Mouse (Mus musculus): ENCODE results near the gene Pdxp. TPM values are rescaled to one million over a fixed set of nuclear protein-coding genes. Genes with fewer than 3 reads are reported as not detected.
A peak's percentile ranks its signal among the peaks of the same experiment; 100 is the strongest.
"Not testable (repeated sequence)": the region's sequence is repeated elsewhere in the genome, so short reads cannot be mapped to it uniquely, and the experiment has no call there.

The Pdxp gene
- polyA plus RNA-seq, 1 experiment from 2014 or later, result 101 TPM

GRCm38 (mm10) chr15:78878792-78879516 lies 34.8 kb upstream of the Pdxp start:
- not testable (repeated sequence) for H3K9ac ChIP-seq (replicated peaks)
- 79% methylated on average over 7 of the region's 7 CpGs for WGBS

DNA sequence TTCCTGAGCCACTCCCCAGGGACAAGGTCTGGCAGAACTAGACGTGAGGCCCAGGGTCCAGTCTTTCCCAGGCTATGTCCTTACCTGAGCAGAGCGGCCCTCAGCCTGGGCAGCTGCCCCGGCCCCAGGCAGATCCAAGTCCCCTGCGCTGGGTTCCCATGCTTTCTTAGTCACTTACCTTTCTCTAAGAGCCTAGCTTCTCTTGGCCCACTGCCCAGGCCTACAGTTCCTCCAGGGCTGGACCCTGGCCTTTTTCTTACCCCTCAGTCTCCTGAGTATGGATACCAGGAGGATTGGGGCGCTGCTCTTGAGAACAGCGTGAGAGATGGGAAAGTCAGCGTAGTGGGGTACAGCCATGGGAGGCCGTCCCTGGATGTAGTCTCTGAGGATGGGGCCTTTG lies 33.3 kb upstream of the Pdxp start:
- Histone ChIP-seq H3K27me3 (no peaks in the 10 kb centered on the region), H3K4me1 (peaks cover 27% of the 10 kb centered on the region), H3K4me2 (replicated peaks) (no peak overlapping the region), H3K9ac (replicated peaks) (no peak overlapping the region), H3K27ac (replicated peaks) (no peak overlapping the region), H3K36me3 (peaks cover 39% of the 10 kb centered on the region), H3K9me3 (no peaks in the 10 kb centered on the region), H3K4me3 (no peak overlapping the region)
- 91% methylated on average over 8 of the region's 8 CpGs for WGBS
- no peak for ATAC-seq (replicated peaks)

More at GRCm38 (mm10) chr15:78878792-78879516, 34.8 kb upstream of the Pdxp start:
- not testable (repeated sequence) for H3K4me2 ChIP-seq (replicated peaks); H3K27me3 ChIP-seq; H3K27ac ChIP-seq (replicated peaks); H3K4me3 ChIP-seq; ATAC-seq (replicated peaks); H3K9me3 ChIP-seq
- H3K36me3 ChIP-seq, result peaks cover 26% of the 10 kb centered on the region
- H3K4me1 ChIP-seq, result peaks cover 29% of the 10 kb centered on the region

DNA sequence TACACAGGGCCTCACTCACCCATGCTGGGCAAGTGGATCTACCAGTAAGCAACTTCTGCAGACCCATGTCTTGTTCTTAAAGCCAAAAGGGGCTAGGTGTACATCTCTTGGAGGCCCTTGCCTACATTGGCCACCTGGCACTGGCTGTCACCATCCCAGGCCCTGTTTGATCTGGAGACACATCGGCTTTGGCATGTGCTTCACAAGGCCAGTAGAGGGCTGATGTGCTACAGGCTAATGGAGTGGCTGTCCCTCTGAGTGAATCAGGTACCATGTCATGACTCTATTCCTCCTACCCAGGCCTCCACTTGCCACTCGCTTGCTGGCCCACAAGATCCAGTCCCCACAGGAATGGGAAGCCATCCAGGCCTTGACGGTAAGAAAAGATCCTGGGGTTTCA lies 31.9 kb upstream of the Pdxp start:
- no peak overlapping the region for H3K4me2 ChIP-seq (replicated peaks)
- 90% methylated on average over 3 of the region's 3 CpGs for WGBS
- H3K4me1 ChIP-seq, result peaks cover 14% of the 10 kb centered on the region
- no peaks in the 10 kb centered on the region for H3K9me3 ChIP-seq
- no peaks in the 10 kb centered on the region for H3K27me3 ChIP-seq
- H3K4me3 ChIP-seq, result no peak overlapping the region
- no peak overlapping the region for H3K9ac ChIP-seq (replicated peaks)
- ATAC-seq (replicated peaks), result no peak
- H3K36me3 ChIP-seq, result peaks cover 52% of the 10 kb centered on the region
- no peak overlapping the region for H3K27ac ChIP-seq (replicated peaks)

GRCm38 (mm10) chr15:78889401-78889853 lies 24.3 kb upstream of the Pdxp start:
- no peak overlapping the region for H3K4me3 ChIP-seq
- peaks cover 63% of the 10 kb centered on the region for H3K36me3 ChIP-seq
- no peaks in the 10 kb centered on the region for H3K4me1 ChIP-seq
- H3K9ac ChIP-seq (replicated peaks), result no peak overlapping the region
- H3K27me3 ChIP-seq, result no peaks in the 10 kb centered on the region
- no peak for ATAC-seq (replicated peaks)
- no peak overlapping the region for H3K27ac ChIP-seq (replicated peaks)
- no peaks in the 10 kb centered on the region for H3K9me3 ChIP-seq
- H3K4me2 ChIP-seq (replicated peaks), result no peak overlapping the region
- 23% methylated on average over 13 of the region's 13 CpGs for WGBS

- Histone ChIP-seq H3K36me3 (peaks cover 39% of the 10 kb centered on the region), H3K4me1 (no peaks in the 10 kb centered on the region), H3K27ac (replicated peaks) (no peak overlapping the region), H3K4me2 (replicated peaks) (no peak overlapping the region), H3K9me3 (no peaks in the 10 kb centered on the region), H3K9ac (replicated peaks) (no peak overlapping the region), H3K4me3 (no peak overlapping the region), H3K27me3 (no peaks in the 10 kb centered on the region)
- WGBS, result 64% methylated on average over 7 of the region's 7 CpGs
- no peak for ATAC-seq (replicated peaks)
Observed at GRCm38 (mm10) chr15:78892440-78892839, 21.3 kb upstream of the Pdxp start.

- H3K4me1 ChIP-seq, result peaks cover 5% of the 10 kb centered on the region; the same call in 1 of the 2 replicates
- H3K36me3 ChIP-seq, result peaks cover 29% of the 10 kb centered on the region
- no peak overlapping the region for H3K4me3 ChIP-seq
- H3K9ac ChIP-seq (replicated peaks), result no peak overlapping the region
- H3K9me3 ChIP-seq, result no peaks in the 10 kb centered on the region
- 75% methylated on average over 13 of the region's 13 CpGs for WGBS
- no peak for ATAC-seq (replicated peaks)
- H3K27ac ChIP-seq (replicated peaks), result no peak overlapping the region
- no peak overlapping the region for H3K4me2 ChIP-seq (replicated peaks)
- no peaks in the 10 kb centered on the region; the same call in 1 of the 2 replicates for H3K27me3 ChIP-seq
Observed at GRCm38 (mm10) chr15:78894726-78895125, 19.0 kb upstream of the Pdxp start.

DNA sequence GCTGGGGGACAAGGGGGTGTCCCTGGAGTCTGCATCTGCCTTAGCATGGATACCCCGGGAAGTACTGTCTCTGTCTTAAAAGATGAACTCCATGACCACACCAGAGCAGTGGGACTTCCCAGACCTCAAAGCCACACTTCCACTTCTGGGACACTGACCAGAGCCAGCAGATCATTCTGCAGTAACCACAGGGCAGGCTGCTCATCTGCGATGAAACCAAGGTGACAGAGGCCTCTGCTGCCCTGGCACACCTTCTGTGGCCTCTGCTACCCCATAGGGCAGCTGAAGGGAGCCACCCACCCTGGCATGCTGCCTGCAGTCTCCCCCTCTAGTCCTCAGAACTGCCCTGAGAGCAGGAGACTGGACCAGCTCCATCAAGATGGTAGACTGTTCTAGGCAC lies 18.0 kb upstream of the Pdxp start:
- WGBS, result 92% methylated on average over 2 of the region's 2 CpGs

DNA sequence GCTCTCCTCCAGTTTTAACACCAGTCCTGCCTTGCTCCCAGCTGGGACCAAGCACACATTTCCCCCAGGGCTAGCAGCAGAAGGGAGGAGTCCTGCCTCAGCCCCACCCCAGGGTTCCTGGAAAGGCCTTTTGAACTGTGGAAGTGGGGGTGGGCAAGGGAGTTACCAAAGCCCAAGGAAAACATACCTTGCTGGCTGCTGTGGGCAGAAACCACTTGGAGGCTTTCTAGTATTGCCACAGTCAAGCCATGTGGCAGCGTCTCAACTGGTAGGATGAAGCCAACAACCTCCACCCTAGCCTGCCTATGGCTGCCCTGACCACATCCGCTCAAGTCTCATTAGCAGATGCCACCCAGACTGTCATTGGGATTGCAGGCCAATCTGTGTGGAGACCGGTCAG lies 17.6 kb upstream of the Pdxp start:
- H3K36me3 ChIP-seq, result peaks cover 20% of the 10 kb centered on the region
- H3K9ac ChIP-seq (replicated peaks), result no peak overlapping the region
- H3K9me3 ChIP-seq, result no peaks in the 10 kb centered on the region
- H3K4me2 ChIP-seq (replicated peaks), result no peak overlapping the region
- H3K27ac ChIP-seq (replicated peaks), result no peak overlapping the region
- H3K27me3 ChIP-seq, result no peaks in the 10 kb centered on the region; the same call in 1 of the 2 replicates
- peaks cover 15% of the 10 kb centered on the region for H3K4me1 ChIP-seq
- WGBS, result 85% methylated on average over 3 of the region's 3 CpGs
- ATAC-seq (replicated peaks), result no peak
- no peak overlapping the region for H3K4me3 ChIP-seq

More for the DNA sequence above, 18.0 kb upstream of the Pdxp start:
- Histone ChIP-seq H3K27me3 (no peaks in the 10 kb centered on the region; the same call in 1 of the 2 replicates), H3K27ac (replicated peaks) (no peak overlapping the region), H3K4me1 (peaks cover 15% of the 10 kb centered on the region), H3K36me3 (peaks cover 24% of the 10 kb centered on the region), H3K4me3 (no peak overlapping the region), H3K9ac (replicated peaks) (no peak overlapping the region), H3K4me2 (replicated peaks) (no peak overlapping the region), H3K9me3 (no peaks in the 10 kb centered on the region)
- ATAC-seq (replicated peaks), result no peak

- 88% methylated on average over 4 of the region's 4 CpGs for WGBS
- no peak for ATAC-seq (replicated peaks)
Observed at GRCm38 (mm10) chr15:78897488-78897887, 16.2 kb upstream of the Pdxp start.

GRCm38 (mm10) chr15:78898507-78899001 lies 15.2 kb upstream of the Pdxp start:
- 60% methylated on average over 6 of the region's 6 CpGs for WGBS

More at GRCm38 (mm10) chr15:78897488-78897887, 16.2 kb upstream of the Pdxp start:
- H3K9ac ChIP-seq (replicated peaks), result no peak overlapping the region
- H3K36me3 ChIP-seq, result peaks cover 11% of the 10 kb centered on the region
- H3K27ac ChIP-seq (replicated peaks), result no peak overlapping the region
- H3K4me2 ChIP-seq (replicated peaks), result no peak overlapping the region
- peaks cover 15% of the 10 kb centered on the region for H3K4me1 ChIP-seq
- H3K4me3 ChIP-seq, result no peak overlapping the region
- no peaks in the 10 kb centered on the region; the same call in 1 of the 2 replicates for H3K27me3 ChIP-seq
- no peaks in the 10 kb centered on the region for H3K9me3 ChIP-seq

DNA sequence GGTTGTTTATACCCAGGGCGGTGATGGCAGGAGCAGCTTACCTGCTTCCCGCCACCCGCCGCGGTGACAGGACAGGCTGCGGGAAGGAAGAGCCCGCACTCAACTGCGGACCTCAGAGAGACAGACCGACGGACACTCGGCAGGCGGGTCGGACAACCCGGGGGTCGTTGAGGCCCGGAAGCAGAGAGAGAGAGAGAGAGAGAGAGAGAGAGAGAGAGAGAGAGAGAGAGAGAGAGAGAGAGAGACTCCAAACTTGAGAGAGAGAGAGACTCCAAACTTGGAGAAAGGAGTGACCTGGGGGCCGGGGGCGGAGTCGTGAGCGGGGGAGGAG lies 14.3 kb upstream of the Pdxp start, which contains the start of gene Gm49510:
TSS of gene Gm49510 (plus strand) at position 259 of the 331 bp plus-strand sequence.
- H3K4me2 ChIP-seq (replicated peaks), result peak within 1 kb of the TSS; percentile 97
- no peaks in the 10 kb centered on the region; the same call in 1 of the 2 replicates for H3K27me3 ChIP-seq
- peak within 1 kb of the TSS; percentile 43 for H3K9ac ChIP-seq (replicated peaks)
- H3K36me3 ChIP-seq, result peaks cover 3% of the 10 kb centered on the region; the same call in 1 of the 2 replicates
- no peak for ATAC-seq (replicated peaks)
- no peaks in the 10 kb centered on the region for H3K9me3 ChIP-seq
- peaks cover 15% of the 10 kb centered on the region for H3K4me1 ChIP-seq
- H3K4me3 ChIP-seq, result peak within 1 kb of the TSS; percentile 54
- no peak within 1 kb of the TSS for H3K27ac ChIP-seq (replicated peaks)
- 4% methylated on average over 17 of the region's 20 CpGs for WGBS

More at GRCm38 (mm10) chr15:78898507-78899001, 15.2 kb upstream of the Pdxp start:
- no peak overlapping the region for H3K4me3 ChIP-seq
- H3K27ac ChIP-seq (replicated peaks), result no peak overlapping the region
- H3K9me3 ChIP-seq, result no peaks in the 10 kb centered on the region
- no peak overlapping the region for H3K4me2 ChIP-seq (replicated peaks)
- H3K4me1 ChIP-seq, result peaks cover 15% of the 10 kb centered on the region
- H3K36me3 ChIP-seq, result peaks cover 3% of the 10 kb centered on the region; the same call in 1 of the 2 replicates
- no peaks in the 10 kb centered on the region; the same call in 1 of the 2 replicates for H3K27me3 ChIP-seq
- no peak overlapping the region for H3K9ac ChIP-seq (replicated peaks)
- no peak for ATAC-seq (replicated peaks)

- Histone ChIP-seq H3K27ac (replicated peaks) (no peak within 1 kb of the TSS), H3K4me2 (replicated peaks) (peak within 1 kb of the TSS; percentile 97), H3K9ac (replicated peaks) (peak within 1 kb of the TSS; percentile 43), H3K4me1 (peaks cover 15% of the 10 kb centered on the region), H3K4me3 (peak within 1 kb of the TSS; percentile 54), H3K27me3 (no peaks in the 10 kb centered on the region; the same call in 1 of the 2 replicates), H3K9me3 (no peaks in the 10 kb centered on the region), H3K36me3 (peaks cover 2% of the 10 kb centered on the region; the same call in 1 of the 2 replicates)
- peak; percentile 53; the same call in 1 of the 2 replicates for ATAC-seq (replicated peaks)
- 1% methylated on average over 47 of the region's 47 CpGs for WGBS
Observed at GRCm38 (mm10) chr15:78899740-78900584, 13.8 kb upstream of the Pdxp start, which contains the start of gene Sh3bp1. Sh3bp1 (plus strand) TSS chr15:78899768.
